Mouse (Mus musculus) lung, postnatal 0 days (tissue): ENCODE measurements around the gene Atp6v1g1.

Source experiments
- CTCF ChIP-seq: IDR thresholded peaks from 2 replicates; pipeline ENCODE4 v1.5.1; 2016; ENCODE audit warnings: antibody characterized with exemption, mild to moderate bottlenecking
- EP300 ChIP-seq: IDR thresholded peaks from 2 replicates; pipeline ENCODE4 v1.6.1; 2016; ENCODE audit warnings: antibody characterized with exemption, mild to moderate bottlenecking, control low read depth

DNA sequence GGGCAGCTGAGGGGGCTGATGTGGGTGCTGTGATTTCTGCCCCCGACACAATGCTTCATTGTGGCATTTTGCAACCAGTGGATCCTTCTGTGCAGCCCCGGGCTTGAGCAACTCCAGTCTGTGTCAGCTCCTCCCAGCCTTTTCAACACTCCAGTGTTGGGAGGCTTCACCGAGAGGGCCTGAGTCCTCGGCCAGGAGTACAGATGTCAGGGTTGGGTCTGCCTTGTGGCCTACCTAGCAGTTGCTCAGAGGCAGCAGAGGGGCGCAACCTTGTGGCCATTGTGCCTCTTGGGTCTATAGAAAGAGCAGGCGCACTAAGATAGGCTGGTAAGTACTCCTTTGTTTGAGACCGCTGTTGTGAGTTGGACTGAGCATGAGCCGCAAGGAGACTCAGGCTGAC lies 15.5 kb downstream of the Atp6v1g1 start:
- TF ChIP-seq EP300 (no peak), CTCF (peak; percentile 58)
